Mouse (Mus musculus): ENCODE measurements around the gene Cacna1h. TPM values are rescaled to one million over a fixed set of nuclear protein-coding genes. Genes with fewer than 3 reads are reported as not detected.

The Cacna1h gene
- total and polyA plus RNA-seq, 2 experiments from 2014 or later, result 3.4 to 39.2 TPM

DNA sequence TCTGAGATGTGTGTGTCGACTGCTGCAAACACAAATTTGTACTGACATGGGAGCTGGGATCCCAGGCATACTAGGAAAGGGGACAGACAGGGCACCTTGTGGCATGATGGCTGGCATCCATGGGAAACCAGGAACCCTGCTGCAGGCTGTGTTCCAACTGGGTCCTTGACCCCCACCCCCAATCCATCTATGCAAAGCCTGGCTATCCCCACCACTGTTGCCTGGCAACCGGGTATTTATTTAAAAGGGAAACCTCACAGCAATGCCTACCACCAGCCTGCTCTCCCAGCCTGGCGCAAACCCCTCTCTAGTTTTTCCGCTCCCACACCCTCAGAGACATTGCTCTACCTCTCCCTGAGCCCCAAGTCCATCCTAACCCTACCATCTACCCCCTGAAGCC is 26.2 kb downstream of the Cacna1h start:
- H3K36me3 ChIP-seq (replicated peaks; ENCODE audit: control insufficient read depth, insufficient read depth, low read length), result no peaks in the 10 kb centered on the region
- 0 out of 2 replicates have a peak overlapping the region, but pooled peaks have one; percentile 20 for H3K27ac ChIP-seq (ENCODE audit: low read depth)
- ATAC-seq (ENCODE audit: insufficient read depth, low read depth) (no peak), DNase-seq (ENCODE audit: low spot score) (no peak)
- no peak for TF ChIP-seq EP300 (IDR thresholded peaks at IDR 0.05; ENCODE audit: low read depth)
- H3K27me3 ChIP-seq (ENCODE audit: control insufficient read depth, insufficient read depth, low read length), result no peaks in the 10 kb centered on the region
- no peak overlapping the region for H3K9ac ChIP-seq (replicated peaks; ENCODE audit: low read depth, low read length)
- WGBS, result 73% methylated on average over 4 of the region's 4 CpGs
- no peaks in the 10 kb centered on the region for H3K9me3 ChIP-seq (replicated peaks; ENCODE audit: control insufficient read depth, low read length)
- no peak overlapping the region for H3K4me3 ChIP-seq (ENCODE audit: low read depth, low read length)
- H3K4me2 ChIP-seq (ENCODE audit: low read depth, low read length), result no peak overlapping the region
- H3K4me1 ChIP-seq (ENCODE audit: control insufficient read depth, insufficient read depth), result peaks cover 31% of the 10 kb centered on the region

GRCm38 (mm10) chr17:25406011-25406441 is 27.6 kb downstream of the Cacna1h start:
- H3K4me1 ChIP-seq (ENCODE audit: control insufficient read depth, insufficient read depth), result peaks cover 31% of the 10 kb centered on the region
- TF ChIP-seq CTCF (IDR thresholded peaks at IDR 0.05; ENCODE audit: low read depth) (peak; percentile 38), EP300 (IDR thresholded peaks at IDR 0.05; ENCODE audit: low read depth) (no peak)

DNA sequence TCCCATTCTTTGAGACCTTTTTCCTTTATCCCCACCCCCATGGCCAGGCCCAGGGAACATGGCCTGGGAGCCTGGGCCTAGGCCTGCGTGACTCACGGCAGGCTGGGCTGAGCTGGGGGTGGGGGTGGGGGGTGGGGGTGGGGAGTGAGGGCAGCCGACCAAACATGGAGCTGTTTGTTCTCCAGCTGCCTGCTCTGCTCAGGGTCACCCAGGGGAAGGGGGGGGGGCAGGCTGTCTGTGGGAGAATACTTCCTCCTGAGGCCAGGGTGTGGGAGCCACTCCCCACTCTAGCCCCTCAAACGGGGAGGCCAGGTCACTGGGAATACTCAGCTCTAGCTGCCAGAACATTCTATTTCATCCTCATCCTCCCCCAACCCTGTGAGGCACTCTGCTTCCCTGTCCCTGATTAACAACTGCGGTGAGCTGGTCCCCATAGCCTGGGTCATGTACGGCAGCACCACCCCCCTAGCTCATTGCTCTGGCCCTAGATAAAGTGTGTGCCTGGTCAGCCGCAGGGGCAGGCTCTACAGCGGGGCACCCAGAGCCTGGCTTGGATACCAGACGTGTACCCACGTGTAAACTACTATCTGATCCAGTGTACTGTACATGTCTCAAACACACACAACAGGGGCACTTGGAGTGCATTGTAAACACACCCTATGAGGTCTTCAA is 28.2 kb downstream of the Cacna1h start:
- H3K9me3 ChIP-seq (replicated peaks; ENCODE audit: control insufficient read depth, low read length), result no peaks in the 10 kb centered on the region
- ATAC-seq (ENCODE audit: insufficient read depth, low read depth) (peak; percentile 64), DNase-seq (ENCODE audit: low spot score) (no peak)
- TF ChIP-seq CTCF (IDR thresholded peaks at IDR 0.05; ENCODE audit: low read depth) (no peak), EP300 (IDR thresholded peaks at IDR 0.05; ENCODE audit: low read depth) (no peak)
- H3K4me2 ChIP-seq (ENCODE audit: low read depth, low read length), result no peak overlapping the region
- H3K27ac ChIP-seq (ENCODE audit: low read depth), result no peak overlapping the region
- no peaks in the 10 kb centered on the region for H3K27me3 ChIP-seq (ENCODE audit: control insufficient read depth, insufficient read depth, low read length)
- H3K4me3 ChIP-seq (ENCODE audit: low read depth, low read length), result no peak overlapping the region
- no peaks in the 10 kb centered on the region for H3K36me3 ChIP-seq (replicated peaks; ENCODE audit: control insufficient read depth, insufficient read depth, low read length)
- H3K4me1 ChIP-seq (ENCODE audit: control insufficient read depth, insufficient read depth), result peaks cover 26% of the 10 kb centered on the region
- no peak overlapping the region for H3K9ac ChIP-seq (replicated peaks; ENCODE audit: low read depth, low read length)
- 5% methylated on average over 10 of the region's 10 CpGs for WGBS

More at GRCm38 (mm10) chr17:25406011-25406441, 27.6 kb downstream of the Cacna1h start:
- Histone ChIP-seq H3K4me2 (ENCODE audit: low read depth, low read length) (no peak overlapping the region), H3K27me3 (ENCODE audit: control insufficient read depth, insufficient read depth, low read length) (no peaks in the 10 kb centered on the region), H3K4me3 (ENCODE audit: low read depth, low read length) (no peak overlapping the region), H3K9ac (replicated peaks; ENCODE audit: low read depth, low read length) (no peak overlapping the region), H3K27ac (ENCODE audit: low read depth) (no peak overlapping the region), H3K36me3 (replicated peaks; ENCODE audit: control insufficient read depth, insufficient read depth, low read length) (no peaks in the 10 kb centered on the region), H3K9me3 (replicated peaks; ENCODE audit: control insufficient read depth, low read length) (no peaks in the 10 kb centered on the region)
- ATAC-seq (ENCODE audit: insufficient read depth, low read depth) (no peak), DNase-seq (ENCODE audit: low spot score) (no peak)
- 27% methylated on average over 6 of the region's 6 CpGs for WGBS

GRCm38 (mm10) chr17:25404190-25404589 is 29.4 kb downstream of the Cacna1h start:
- ATAC-seq (ENCODE audit: insufficient read depth, low read depth) (no peak), DNase-seq (ENCODE audit: low spot score) (no peak)
- no peak overlapping the region for H3K27ac ChIP-seq (ENCODE audit: low read depth)
- H3K9me3 ChIP-seq (replicated peaks; ENCODE audit: control insufficient read depth, low read length), result no peaks in the 10 kb centered on the region
- H3K4me3 ChIP-seq (ENCODE audit: low read depth, low read length), result no peak overlapping the region
- H3K4me1 ChIP-seq (ENCODE audit: control insufficient read depth, insufficient read depth), result peaks cover 22% of the 10 kb centered on the region
- H3K4me2 ChIP-seq (ENCODE audit: low read depth, low read length), result no peak overlapping the region
- TF ChIP-seq EP300 (IDR thresholded peaks at IDR 0.05; ENCODE audit: low read depth) (no peak), CTCF (IDR thresholded peaks at IDR 0.05; ENCODE audit: low read depth) (no peak)
- no peak overlapping the region for H3K9ac ChIP-seq (replicated peaks; ENCODE audit: low read depth, low read length)
- H3K36me3 ChIP-seq (replicated peaks; ENCODE audit: control insufficient read depth, insufficient read depth, low read length), result no peaks in the 10 kb centered on the region
- H3K27me3 ChIP-seq (ENCODE audit: control insufficient read depth, insufficient read depth, low read length), result 0 out of 2 replicates have a peak, but pooled peaks cover 2% of the 10 kb centered on the region
- WGBS, result 67% methylated on average over 3 of the region's 3 CpGs

GRCm38 (mm10) chr17:25402224-25402623 is 31.4 kb downstream of the Cacna1h start:
- Histone ChIP-seq H3K9me3 (replicated peaks; ENCODE audit: control insufficient read depth, low read length) (no peaks in the 10 kb centered on the region), H3K4me2 (ENCODE audit: low read depth, low read length) (no peak overlapping the region), H3K4me3 (ENCODE audit: low read depth, low read length) (no peak overlapping the region), H3K9ac (replicated peaks; ENCODE audit: low read depth, low read length) (no peak overlapping the region), H3K27me3 (ENCODE audit: control insufficient read depth, insufficient read depth, low read length) (0 out of 2 replicates have a peak, but pooled peaks cover 2% of the 10 kb centered on the region), H3K4me1 (ENCODE audit: control insufficient read depth, insufficient read depth) (peaks cover 15% of the 10 kb centered on the region), H3K27ac (ENCODE audit: low read depth) (no peak overlapping the region), H3K36me3 (replicated peaks; ENCODE audit: control insufficient read depth, insufficient read depth, low read length) (0 out of 2 replicates have a peak, but pooled peaks cover under 1% of the 10 kb centered on the region)
- WGBS, result 84% methylated on average over 13 of the region's 13 CpGs
- DNase-seq (ENCODE audit: low spot score) (no peak), ATAC-seq (ENCODE audit: insufficient read depth, low read depth) (no peak)
- TF ChIP-seq CTCF (IDR thresholded peaks at IDR 0.05; ENCODE audit: low read depth), result no peak
- no peak for TF ChIP-seq EP300 (IDR thresholded peaks at IDR 0.05; ENCODE audit: low read depth)
